Mouse (Mus musculus) left cerebral cortex, adult 8-10 months (tissue): ENCODE results near the gene Tacc3. TPM values are rescaled to one million over a fixed set of nuclear protein-coding genes. Genes with fewer than 3 reads are reported as not detected.
A peak's percentile ranks its signal among the peaks of the same experiment; 100 is the strongest.

Experiments
- DNase-seq, 2 experiments: peaks; one replicate each; pipeline ENCODE4 v3.0.0; 2022; ENCODE audit warnings: low spot score in 2 of 2
- total RNA-seq, 4 experiments: library from RNA; stranded (reverse); gene quantifications; 2 replicates each; pipeline ENCODE4 v1.2.4; 2022

Tacc3 gene
- total RNA-seq, 4 experiments from 2014 or later, result 5.3 to 7.5 (median 6.9) TPM

DNA sequence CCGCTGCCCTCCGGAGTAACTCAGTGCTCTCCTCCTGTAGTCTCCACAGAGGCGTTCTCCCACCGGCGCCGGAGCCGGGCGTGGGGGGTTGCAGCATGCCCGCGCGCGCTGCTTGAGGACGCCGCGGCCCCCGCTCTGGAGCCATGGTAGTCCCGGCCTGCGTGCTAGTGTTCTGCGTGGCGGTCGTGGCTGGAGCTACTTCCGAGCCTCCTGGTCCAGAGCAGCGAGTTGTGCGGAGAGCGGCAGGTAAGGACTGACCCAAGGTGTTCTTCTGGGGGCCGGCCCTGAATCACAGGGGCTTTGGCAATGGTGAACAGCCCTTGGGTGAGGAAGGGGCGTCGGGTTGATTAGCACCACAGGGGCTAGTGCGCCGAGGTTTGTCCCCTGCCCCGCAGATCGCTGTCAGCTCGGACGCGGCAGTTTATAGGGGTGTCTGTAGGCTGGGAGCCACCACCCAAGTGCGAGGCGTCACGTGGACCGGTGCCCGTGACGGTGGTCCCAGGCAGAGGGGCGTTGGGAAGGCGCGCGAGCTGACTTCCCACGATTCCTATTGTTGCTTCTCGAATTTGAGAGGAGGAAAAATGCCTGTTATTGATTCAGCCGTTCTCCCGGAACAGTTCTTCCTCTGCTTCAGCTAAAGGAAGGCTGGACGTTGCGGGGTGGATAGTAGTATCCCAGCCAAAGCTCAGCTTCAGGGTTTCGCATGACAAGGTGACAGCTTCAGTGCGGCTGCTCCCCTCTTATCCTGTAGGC lies 64.5 kb downstream of the Tacc3 start:
- no peak for DNase-seq

DNA sequence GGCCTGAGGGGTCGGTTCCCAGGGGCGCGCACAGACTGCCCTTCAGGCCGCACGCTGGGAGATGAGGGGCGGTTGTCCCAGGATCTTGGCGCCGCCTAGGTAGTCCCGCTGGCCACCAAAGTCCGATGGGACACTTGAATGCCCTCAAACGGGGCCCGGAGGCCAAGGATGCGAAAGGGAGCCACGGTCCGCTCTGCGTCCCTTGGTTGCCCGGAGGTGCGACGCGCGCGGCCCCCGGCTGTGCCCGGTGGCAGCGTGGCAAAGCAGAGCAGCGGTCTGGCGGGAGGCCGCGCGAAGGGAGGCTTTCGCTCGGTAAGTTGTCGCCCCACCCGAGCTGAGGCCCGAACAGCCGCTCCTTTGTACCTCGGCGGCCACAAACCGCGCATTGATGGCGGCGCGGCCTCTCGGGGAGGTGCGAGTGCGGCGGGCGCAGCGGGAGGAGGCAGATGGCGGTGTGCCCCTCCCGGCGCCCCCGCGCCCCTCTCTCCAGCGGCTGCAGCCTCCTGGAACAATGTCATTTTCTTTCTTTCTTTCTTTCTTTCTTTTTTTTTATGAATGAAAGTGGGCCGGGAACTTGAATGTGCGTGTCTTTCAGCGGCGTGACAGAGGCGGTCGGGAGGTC lies 65.2 kb downstream of the Tacc3 start:
- no peak for DNase-seq

DNA sequence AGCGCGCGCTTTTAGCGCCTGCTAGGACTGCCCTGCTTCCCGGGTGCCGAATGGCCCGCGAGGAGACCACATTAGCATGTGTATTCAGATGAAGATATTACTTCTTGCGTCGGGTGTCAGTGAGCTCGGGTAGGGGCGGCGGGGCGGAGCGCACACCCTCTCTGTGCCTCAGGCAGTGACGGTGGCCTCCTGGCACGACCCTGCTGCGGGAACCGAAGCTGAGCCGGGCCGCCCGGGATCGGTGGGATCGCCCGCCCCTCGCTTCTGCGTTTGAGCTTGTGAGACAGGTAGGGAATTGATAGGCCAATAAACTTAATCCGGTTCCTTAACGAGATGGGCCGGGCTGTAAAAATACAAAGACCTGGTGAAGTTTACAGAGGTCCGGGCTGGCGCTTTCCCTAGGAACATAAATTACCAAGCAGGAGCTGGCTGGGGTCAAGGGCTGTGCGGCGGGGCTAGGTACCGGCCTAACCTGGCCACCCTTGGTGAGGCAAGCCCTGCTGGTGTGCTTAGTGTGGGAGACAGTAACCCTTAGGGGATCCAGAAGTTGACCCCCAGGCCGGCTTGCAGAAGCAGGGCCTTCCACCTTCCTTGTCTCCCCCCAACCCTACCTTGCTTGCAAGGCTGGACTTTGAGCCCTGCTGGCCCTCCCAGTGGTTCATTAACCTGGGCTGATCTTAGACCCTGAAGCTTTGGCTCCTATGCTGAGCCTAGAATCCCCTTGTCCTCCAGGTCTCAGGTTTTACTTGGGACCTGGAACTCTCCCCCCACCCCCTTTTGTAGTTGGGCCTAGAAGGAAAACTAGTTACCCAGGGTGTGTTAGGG lies 65.9 kb downstream of the Tacc3 start:
- no peak for DNase-seq

DNA sequence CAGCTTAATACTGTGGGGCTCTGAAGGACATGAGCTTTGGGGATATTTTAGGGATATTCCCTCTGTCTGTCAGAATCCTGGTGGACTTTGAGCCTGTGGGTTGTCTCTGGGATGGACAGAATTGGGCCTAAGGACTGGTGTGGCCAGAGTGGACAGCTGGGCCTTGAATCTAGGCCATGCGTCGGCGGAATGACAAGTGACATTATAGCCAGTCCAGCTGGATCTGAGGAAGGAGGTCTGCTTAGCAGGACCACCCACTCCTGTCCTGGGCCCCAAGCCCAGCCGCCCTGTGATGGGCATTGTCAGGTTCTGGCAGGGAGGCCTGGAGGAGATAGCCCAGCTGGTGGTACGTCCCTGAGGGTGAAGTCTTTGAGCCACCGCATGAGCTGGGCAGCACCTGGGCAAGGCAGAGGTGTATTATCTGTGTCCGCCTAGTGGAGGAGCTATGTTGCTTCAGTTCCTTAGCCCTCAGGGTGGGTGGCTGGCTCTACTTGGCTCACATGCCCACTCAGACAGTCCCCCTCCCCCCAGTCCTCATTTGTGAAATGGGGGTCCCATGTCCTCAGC lies 68.2 kb downstream of the Tacc3 start:
- DNase-seq, result peak in 1 of 2 experiments; percentile 63

DNA sequence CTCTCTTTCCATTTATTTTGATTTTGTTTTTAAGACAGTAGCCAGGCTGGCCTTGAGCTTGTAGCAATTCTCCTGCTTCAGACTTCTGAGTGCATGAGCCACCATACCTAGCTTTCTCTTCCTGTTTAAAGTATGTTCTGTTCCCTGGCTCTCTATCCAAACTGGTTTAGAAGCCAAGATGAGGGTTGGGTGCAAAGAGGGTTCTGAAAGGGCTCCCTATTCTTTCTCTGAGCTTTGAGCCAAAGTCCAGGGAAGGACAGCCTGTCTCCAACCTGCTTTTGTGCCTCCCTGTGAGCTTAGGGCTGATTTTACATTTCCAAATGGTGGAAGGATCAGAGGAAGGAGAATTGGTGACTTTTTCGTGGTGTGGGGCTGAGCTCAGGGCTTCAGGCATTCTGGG lies 69.0 kb downstream of the Tacc3 start:
- no peak for DNase-seq

Other genes starting within 250 kb of the Tacc3 start
- not detected for gene Nkx1-1, start 224.2 kb upstream of the Tacc3 start, total RNA-seq
- 10 to 100 TPM; 22.4 to 28.3 (median 26.2) TPM for gene Fam53a, start 28.5 kb upstream of the Tacc3 start, total RNA-seq
- under 1 TPM; 0.55 to 0.89 (median 0.76) TPM for gene Gm9903, start 28.2 kb upstream of the Tacc3 start, total RNA-seq
- gene Slbp, start 5.6 kb upstream of the Tacc3 start, total RNA-seq, result 10 to 100 TPM; 25.0 to 28.6 (median 26.4) TPM
- gene Tmem129, start 288 bp downstream of the Tacc3 start, total RNA-seq, result 10 to 100 TPM; 23.1 to 26.2 (median 24.0) TPM
- gene Fgfr3, start 63.5 kb downstream of the Tacc3 start, total RNA-seq, result 100 to 1,000 TPM; 103 to 113 (median 105) TPM
- gene Letm1, start 124.7 kb downstream of the Tacc3 start, total RNA-seq, result 100 to 1,000 TPM in 1 of 4 experiments, 10 to 100 TPM in 3; 94.3 to 103 (median 95.4) TPM
- gene Nsd2, start 162.6 kb downstream of the Tacc3 start, total RNA-seq, result 100 to 1,000 TPM; 132 to 163 (median 146) TPM